Mouse (Mus musculus) ES-E14 (cell line): Measurements from ENCODE around the gene Lsm4. TPM values are rescaled to one million over a fixed set of nuclear protein-coding genes. Genes with fewer than 3 reads are reported as not detected.
A peak's percentile ranks its signal among the peaks of the same experiment; 100 is the strongest.

Experiments used
- DNase-seq: peaks from one replicate; pipeline ENCODE4 v3.0.0-alpha.2; 2013; ENCODE audit warnings: low read depth, low spot score
- H3K27ac ChIP-seq: 2 replicates; pipeline ENCODE4 v1.5.1; 2012; ENCODE audit warnings: low read depth, mild to moderate bottlenecking, low read length, moderate library complexity, mixed read lengths; ENCODE audit not compliant: poor library complexity, insufficient read depth, severe bottlenecking
- H3K36me3 ChIP-seq: 2 replicates; pipeline ENCODE4 v1.6.1; 2012; ENCODE audit warnings: mild to moderate bottlenecking, low read length, moderate library complexity, mixed read lengths; ENCODE audit not compliant: control insufficient read depth, poor library complexity, insufficient read depth, severe bottlenecking
- H3K4me1 ChIP-seq, 2 experiments: fragments of 150-350 bp in 1 of 2; sonication (generic) in 1 of 2; 2 replicates each; pipeline ENCODE4 v1.6.1; 2012; ENCODE audit warnings: low read length in 2 of 2, mild to moderate bottlenecking in 1 of 2, mixed read lengths in 1 of 2; ENCODE audit not compliant: control insufficient read depth in 2 of 2, insufficient read depth in 2 of 2, poor library complexity in 1 of 2
- H3K4me3 ChIP-seq, 2 experiments: fragments of 150-350 bp in 1 of 2; sonication (generic) in 1 of 2; 2 replicates each; pipeline ENCODE4 v1.5.1; 2012; ENCODE audit warnings: low read length in 2 of 2, low read depth in 1 of 2, mild to moderate bottlenecking in 1 of 2, mixed read lengths in 1 of 2; ENCODE audit not compliant: insufficient read depth in 1 of 2, poor library complexity in 1 of 2, severe bottlenecking in 1 of 2
- H3K9ac ChIP-seq: 2 replicates; pipeline ENCODE4 v1.6.1; 2012; ENCODE audit warnings: low read depth, mild to moderate bottlenecking, low read length, mixed read lengths; ENCODE audit not compliant: poor library complexity, insufficient read depth, severe bottlenecking
- H3K9me3 ChIP-seq: fragments of 150-350 bp; sonication (generic); 2 replicates; pipeline ENCODE4 v1.6.1; 2012; ENCODE audit warnings: low read depth, mild to moderate bottlenecking, low read length; ENCODE audit not compliant: control insufficient read depth, insufficient read depth
- CHD2 ChIP-seq: IDR thresholded peaks from 2 replicates; pipeline ENCODE4 v1.6.1; 2014; ENCODE audit warnings: mild to moderate bottlenecking, low read depth, low read length, inconsistent platforms
- HCFC1 ChIP-seq: IDR thresholded peaks from 2 replicates; pipeline ENCODE4 v1.6.1; 2012; ENCODE audit warnings: low read length, inconsistent platforms, borderline replicate concordance; ENCODE audit not compliant: insufficient read depth
- MAFK ChIP-seq: IDR thresholded peaks from 2 replicates; pipeline ENCODE4 v1.6.1; 2014; ENCODE audit warnings: mild to moderate bottlenecking, low read depth, low read length, inconsistent platforms; ENCODE audit not compliant: insufficient read depth
- ZC3H11A ChIP-seq: IDR thresholded peaks from 2 replicates; pipeline ENCODE4 v1.6.1; 2012; ENCODE audit warnings: low read depth, mild to moderate bottlenecking, inconsistent platforms, low read length, borderline replicate concordance
- ZNF384 ChIP-seq: IDR thresholded peaks from 2 replicates; pipeline ENCODE4 v1.6.1; 2012; ENCODE audit warnings: low read depth, low read length, inconsistent platforms
- in situ Hi-C, 2 experiments: fragments of 600-800 bp; cut with MboI; formaldehyde crosslinking; loops; one replicate each; pipeline ENCODE4 v1.15.1; 2025; ENCODE audit warnings: low sequenced_read_pairs in 2 of 2, inconsistent platforms in 1 of 2; ENCODE audit not compliant: unreplicated experiment in 2 of 2
- total RNA-seq: library from RNA; depleted of rRNA; stranded (reverse); fragments of 300-350 nt; gene quantifications from 2 replicates; pipeline ENCODE4 v1.2.3, GENCODE M21; 2012

Lsm4 gene
- total RNA-seq, 1 experiment = 171 TPM

GRCm38 (mm10) chr8:70656193-70656790 is 16.8 kb upstream of the Lsm4 start:
- Histone ChIP-seq H3K27ac (0 out of 2 replicates have a peak overlapping the region, but pooled peaks have one; percentile 8), H3K4me1 (peaks cover 5 to 21% of the 10 kb centered on the region in 2 experiments; a peak in 3 of 4 replicates), H3K36me3 (peaks cover 16% of the 10 kb centered on the region; the same call in 1 of the 2 replicates), H3K4me3 (no peak overlapping the region), H3K9me3 (no peaks in the 10 kb centered on the region), H3K9ac (peak overlapping the region; percentile 58; the same call in 1 of the 2 replicates)
- no peak for TF ChIP-seq HCFC1
- TF ChIP-seq ZC3H11A = no peak
- no peak for TF ChIP-seq CHD2
- no peak for TF ChIP-seq MAFK
- TF ChIP-seq ZNF384 = no peak
- no peak for DNase-seq
- in situ Hi-C loops = no loop called here

GRCm38 (mm10) chr8:70657214-70657613 is 15.8 kb upstream of the Lsm4 start:
- no peak overlapping the region for H3K9ac ChIP-seq
- in situ Hi-C loops = no loop called here
- H3K4me1 ChIP-seq = peaks cover 5 to 17% of the 10 kb centered on the region in 2 experiments; a peak in 3 of 4 replicates
- H3K27ac ChIP-seq = no peak overlapping the region
- no peak for TF ChIP-seq CHD2
- no peak for TF ChIP-seq HCFC1
- no peak for TF ChIP-seq MAFK
- no peak for TF ChIP-seq ZNF384
- no peak for TF ChIP-seq ZC3H11A
- H3K9me3 ChIP-seq = no peaks in the 10 kb centered on the region
- no peak overlapping the region for H3K4me3 ChIP-seq
- no peak for DNase-seq
- peaks cover 11% of the 10 kb centered on the region; the same call in 1 of the 2 replicates for H3K36me3 ChIP-seq

GRCm38 (mm10) chr8:70657739-70658138 is 15.3 kb upstream of the Lsm4 start:
- no peak for DNase-seq
- Histone ChIP-seq H3K9ac (no peak overlapping the region), H3K4me3 (no peak overlapping the region), H3K27ac (no peak overlapping the region), H3K9me3 (no peaks in the 10 kb centered on the region), H3K36me3 (peaks cover 9% of the 10 kb centered on the region; the same call in 1 of the 2 replicates), H3K4me1 (peaks cover 5 to 13% of the 10 kb centered on the region in 2 experiments; a peak in 3 of 4 replicates)
- TF ChIP-seq HCFC1 (no peak), ZC3H11A (no peak), MAFK (no peak), ZNF384 (no peak), CHD2 (no peak)
- in situ Hi-C loops = no loop called here

- H3K9me3 ChIP-seq = no peaks in the 10 kb centered on the region
- peaks cover 5 to 12% of the 10 kb centered on the region in 2 experiments; a peak in 3 of 4 replicates for H3K4me1 ChIP-seq
- TF ChIP-seq ZC3H11A (no peak), HCFC1 (no peak), ZNF384 (no peak), MAFK (no peak), CHD2 (no peak)
- peaks cover 9% of the 10 kb centered on the region; the same call in 1 of the 2 replicates for H3K36me3 ChIP-seq
- H3K27ac ChIP-seq = no peak overlapping the region
- H3K4me3 ChIP-seq = peak overlapping the region; percentile 87 to 93
- in situ Hi-C loops = no loop called here
- no peak for DNase-seq
- H3K9ac ChIP-seq = peak overlapping the region; percentile 72
Measured at GRCm38 (mm10) chr8:70658897-70659603, 14.0 kb upstream of the Lsm4 start.
